Mouse (Mus musculus) C2C12 (cell line): Measurements from ENCODE around the gene Rnf39. TPM values are rescaled to one million over a fixed set of nuclear protein-coding genes. Genes with fewer than 3 reads are reported as not detected.

Source experiments
- H3K27me3 ChIP-seq: one replicate; pipeline ENCODE4 v1.6.1; 2011; ENCODE audit not compliant: control insufficient read depth, insufficient read depth, insufficient read length
- H3K36me3 ChIP-seq: one replicate; pipeline ENCODE4 v1.6.1; 2011; ENCODE audit not compliant: control insufficient read depth, insufficient read depth
- H3K4me3 ChIP-seq: one replicate; pipeline ENCODE4 v1.5.1; 2011; ENCODE audit warnings: mild to moderate bottlenecking, control low read depth; ENCODE audit not compliant: poor library complexity, insufficient read depth, severe bottlenecking
- H3K79me2 ChIP-seq: one replicate; pipeline ENCODE4 v1.6.1; 2011; ENCODE audit not compliant: control insufficient read depth, insufficient read depth
- H3K79me3 ChIP-seq: one replicate; pipeline ENCODE4 v1.6.1; 2011; ENCODE audit warnings: low read depth, control low read depth
- H3ac ChIP-seq: one replicate; pipeline ENCODE3; 2011; ENCODE audit warnings: low read depth; ENCODE audit not compliant: control insufficient read depth, insufficient read length
- CEBPB ChIP-seq: IDR thresholded peaks from one replicate; pipeline ENCODE4 v1.6.1; 2011; ENCODE audit warnings: low read depth, mild to moderate bottlenecking, control low read depth, moderate library complexity
- CTCF ChIP-seq: IDR thresholded peaks from one replicate; pipeline ENCODE4 v1.5.1; 2011; ENCODE audit not compliant: control insufficient read depth, insufficient read depth, insufficient read length
- FOSL1 ChIP-seq: IDR thresholded peaks from one replicate; pipeline ENCODE4 v1.8.0; 2011; ENCODE audit warnings: mild to moderate bottlenecking, low read length; ENCODE audit not compliant: poor library complexity, insufficient read depth, severe bottlenecking
- MAX ChIP-seq: IDR thresholded peaks from one replicate; pipeline ENCODE4 v1.6.1; 2011; ENCODE audit warnings: mild to moderate bottlenecking, control low read depth
- MYOD1 ChIP-seq: IDR thresholded peaks from one replicate; pipeline ENCODE4 v1.6.1; 2011; ENCODE audit warnings: low read depth; ENCODE audit not compliant: control insufficient read depth, insufficient read length
- MYOG ChIP-seq: IDR thresholded peaks from one replicate; pipeline ENCODE4 v1.6.1; 2011; ENCODE audit not compliant: control insufficient read depth, insufficient read length; ENCODE audit errors: extremely low read depth
- USF1 ChIP-seq: IDR thresholded peaks from one replicate; pipeline ENCODE4 v1.6.1; 2011; ENCODE audit warnings: low read depth, mild to moderate bottlenecking, control low read depth, moderate library complexity
- polyA plus RNA-seq: library from polyadenylated mRNA; unstranded; fragments of >200 nt; fragmentation: generic; extraction: Trizol; gene quantifications from one replicate; pipeline ENCODE4 v1.2.1, GENCODE M21; 2012; ENCODE audit warnings: missing spikeins

The Rnf39 gene
- polyA plus RNA-seq, 1 experiment = 0.02 TPM

DNA sequence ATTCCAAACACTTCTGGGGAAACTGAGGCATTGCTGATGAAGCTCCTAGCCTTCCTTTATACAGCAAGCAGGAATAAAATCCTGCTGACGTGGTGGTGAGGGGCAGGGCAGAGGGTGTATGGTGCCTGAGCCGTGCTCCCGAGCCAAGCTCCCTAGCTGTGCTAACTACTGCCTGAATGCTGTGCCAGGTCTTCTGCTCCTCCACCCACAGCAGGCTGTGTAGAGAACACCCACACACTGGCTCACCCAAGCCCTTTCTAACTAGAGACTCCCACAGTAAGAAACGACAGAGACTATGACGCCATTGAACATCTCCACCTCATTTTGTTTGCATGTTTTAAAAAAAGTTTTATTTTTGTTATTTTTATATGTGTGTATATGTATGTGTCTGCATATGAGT is 42.7 kb upstream of the Rnf39 start:
- H3K27me3 ChIP-seq = no peaks in the 10 kb centered on the region

DNA sequence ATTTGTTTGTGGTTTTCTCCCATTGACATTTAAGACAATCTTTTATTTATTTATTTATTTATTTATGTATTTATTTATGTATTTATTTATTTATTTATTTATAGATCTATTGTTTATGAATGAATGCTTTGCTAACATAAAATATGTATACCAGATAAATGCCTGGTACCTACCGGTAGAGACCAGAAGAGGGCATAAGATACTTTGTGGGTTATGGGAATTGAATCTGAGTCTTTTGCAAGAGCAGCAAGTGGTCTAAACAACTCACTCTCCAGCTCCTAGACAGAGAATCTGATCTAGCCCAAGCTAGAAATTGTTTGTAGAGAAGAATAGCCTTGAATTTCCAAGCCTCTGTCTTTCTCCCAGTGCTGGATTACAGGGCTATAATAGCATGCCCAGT is 42.0 kb upstream of the Rnf39 start:
- H3K79me3 ChIP-seq = no peaks in the 10 kb centered on the region
- TF ChIP-seq FOSL1 = no peak
- no peak for TF ChIP-seq CEBPB
- no peak for TF ChIP-seq MYOD1
- no peaks in the 10 kb centered on the region for H3K27me3 ChIP-seq
- no peaks in the 10 kb centered on the region for H3K36me3 ChIP-seq
- no peak overlapping the region for H3K4me3 ChIP-seq
- no peaks in the 10 kb centered on the region for H3K79me2 ChIP-seq
- no peak overlapping the region for H3ac ChIP-seq

More for the DNA sequence above, 42.7 kb upstream of the Rnf39 start:
- Histone ChIP-seq H3K79me3 (no peaks in the 10 kb centered on the region), H3K36me3 (no peaks in the 10 kb centered on the region), H3K4me3 (no peak overlapping the region), H3ac (no peak overlapping the region), H3K79me2 (no peaks in the 10 kb centered on the region)
- TF ChIP-seq CTCF = no peak
- TF ChIP-seq CEBPB = no peak
- TF ChIP-seq MAX = no peak
- no peak for TF ChIP-seq USF1
- no peak for TF ChIP-seq MYOD1
- no peak for TF ChIP-seq FOSL1
- TF ChIP-seq MYOG = no peak

DNA sequence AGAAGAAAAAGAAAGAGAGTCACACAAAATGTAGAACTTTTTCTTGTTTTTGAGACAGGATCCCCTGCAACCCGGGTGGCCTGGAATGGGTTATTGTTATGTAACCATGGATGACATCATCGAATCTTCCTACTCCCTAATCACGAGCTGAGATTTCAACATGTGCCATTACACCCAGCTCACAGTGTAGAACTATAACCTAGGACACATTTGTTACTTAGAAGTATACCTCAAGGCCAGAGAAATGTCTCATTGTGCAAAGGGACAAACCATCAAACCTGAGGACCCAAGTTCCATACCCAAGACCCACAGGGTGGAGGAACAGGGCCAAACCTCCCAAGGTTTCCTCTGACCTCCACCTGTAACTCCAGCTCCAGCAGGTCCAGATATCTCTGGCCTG is 39.1 kb upstream of the Rnf39 start:
- H3K27me3 ChIP-seq = peaks cover 16% of the 10 kb centered on the region
- no peaks in the 10 kb centered on the region for H3K79me3 ChIP-seq
- TF ChIP-seq CEBPB (no peak), CTCF (no peak), MAX (no peak), FOSL1 (no peak), MYOG (no peak), USF1 (no peak), MYOD1 (no peak)
- H3K79me2 ChIP-seq = no peaks in the 10 kb centered on the region
- H3K36me3 ChIP-seq = no peaks in the 10 kb centered on the region
- H3ac ChIP-seq = no peak overlapping the region
- no peak overlapping the region for H3K4me3 ChIP-seq

DNA sequence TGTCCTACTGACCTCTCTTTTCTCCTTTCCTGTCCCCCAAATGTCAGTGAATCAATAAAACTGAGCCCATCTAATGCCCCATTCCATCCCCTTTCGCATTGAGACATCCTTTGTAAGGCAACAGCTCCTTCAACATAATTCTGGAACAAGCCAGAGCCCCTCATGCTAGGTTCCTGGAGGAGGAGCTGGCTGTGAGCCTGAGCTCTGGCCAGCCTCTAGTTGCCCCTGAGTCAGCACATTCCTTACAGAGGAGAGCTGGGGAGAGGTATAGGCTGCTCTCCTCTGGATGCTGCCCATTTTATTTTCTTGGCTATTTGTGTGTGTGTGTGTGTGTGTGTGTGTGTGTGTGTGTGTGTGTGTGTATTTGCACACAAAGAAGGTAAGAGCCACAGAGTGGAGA is 34.5 kb upstream of the Rnf39 start:
- Histone ChIP-seq H3K27me3 (peaks cover 22% of the 10 kb centered on the region), H3K36me3 (no peaks in the 10 kb centered on the region), H3K4me3 (no peak overlapping the region), H3K79me2 (no peaks in the 10 kb centered on the region), H3ac (no peak overlapping the region), H3K79me3 (no peaks in the 10 kb centered on the region)
- no peak for TF ChIP-seq USF1

DNA sequence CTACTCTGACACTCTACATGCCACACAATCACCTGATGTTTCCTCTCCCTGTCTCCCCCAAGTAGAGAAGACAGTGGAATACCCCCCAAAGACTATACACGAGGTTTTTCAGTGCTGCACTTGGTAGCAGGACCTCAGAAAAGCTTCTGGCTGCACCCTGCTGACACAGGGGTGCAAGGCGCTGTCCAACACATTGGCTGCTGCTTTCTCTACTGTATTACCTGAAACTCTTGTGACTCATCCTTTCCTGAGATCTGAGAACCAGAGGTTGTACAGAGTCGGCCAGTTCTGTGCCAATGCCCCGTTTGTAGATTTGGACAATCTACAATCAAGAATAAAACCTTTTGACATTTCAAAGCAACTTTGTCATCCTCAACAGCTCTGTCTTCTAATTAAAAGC is 32.9 kb upstream of the Rnf39 start:
- no peak overlapping the region for H3K4me3 ChIP-seq
- H3ac ChIP-seq = no peak overlapping the region
- H3K79me3 ChIP-seq = no peaks in the 10 kb centered on the region
- no peak for TF ChIP-seq MYOD1
- TF ChIP-seq MAX = no peak
- no peak for TF ChIP-seq CTCF
- TF ChIP-seq MYOG = no peak
- TF ChIP-seq CEBPB = no peak
- TF ChIP-seq USF1 = no peak
- TF ChIP-seq FOSL1 = no peak
- no peaks in the 10 kb centered on the region for H3K79me2 ChIP-seq
- peaks cover 22% of the 10 kb centered on the region for H3K27me3 ChIP-seq
- H3K36me3 ChIP-seq = no peaks in the 10 kb centered on the region

DNA sequence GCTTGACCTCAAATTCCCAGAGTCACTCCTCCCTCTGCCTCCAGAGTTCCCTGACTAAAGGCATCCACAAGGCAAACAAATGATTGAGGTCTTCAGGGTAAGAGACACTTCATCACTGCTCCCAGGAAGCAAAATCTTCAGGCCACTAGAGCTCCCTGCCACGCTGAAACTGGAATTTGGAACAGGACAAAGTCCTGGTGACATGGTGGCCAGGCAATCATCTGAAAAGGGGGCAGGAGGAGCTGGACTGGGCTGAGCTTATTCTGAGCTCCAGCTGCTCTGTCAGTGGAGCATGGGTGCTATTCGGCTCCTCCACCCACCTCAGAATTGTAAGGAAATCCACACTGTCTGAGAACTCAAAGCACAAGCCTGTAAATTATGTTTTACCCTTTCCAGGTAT is 30.7 kb upstream of the Rnf39 start:
- Histone ChIP-seq H3ac (no peak overlapping the region), H3K79me2 (no peaks in the 10 kb centered on the region), H3K79me3 (no peaks in the 10 kb centered on the region), H3K27me3 (peaks cover 15% of the 10 kb centered on the region), H3K4me3 (no peak overlapping the region), H3K36me3 (no peaks in the 10 kb centered on the region)
- TF ChIP-seq CEBPB (no peak), CTCF (no peak)

DNA sequence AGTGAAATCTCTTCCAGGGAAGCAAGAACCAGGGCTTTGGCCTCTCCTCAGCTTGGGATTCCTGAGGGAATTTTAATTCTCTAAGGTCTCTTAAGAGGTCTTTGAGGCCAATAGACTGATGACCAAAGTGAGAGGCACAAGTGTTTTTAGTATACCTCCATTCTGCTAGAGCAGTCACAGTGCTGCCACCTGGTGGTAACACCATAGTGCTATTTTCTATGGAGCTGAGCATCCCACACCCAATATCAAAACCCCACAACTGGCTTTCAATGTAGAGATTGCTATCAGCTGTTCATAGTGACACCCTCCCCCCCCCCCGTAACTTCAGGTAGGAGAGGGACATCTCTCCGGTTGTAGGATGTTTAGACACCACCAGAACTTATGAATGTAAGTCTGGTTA is 28.6 kb upstream of the Rnf39 start:
- Histone ChIP-seq H3ac (no peak overlapping the region), H3K4me3 (no peak overlapping the region), H3K36me3 (no peaks in the 10 kb centered on the region), H3K79me2 (no peaks in the 10 kb centered on the region), H3K27me3 (peaks cover 6% of the 10 kb centered on the region), H3K79me3 (no peaks in the 10 kb centered on the region)
- TF ChIP-seq FOSL1 (no peak), CTCF (peak; percentile 27)
